Mouse (Mus musculus) liver (tissue): ENCODE results near the gene Rpl24.
"Not testable (repeated sequence)": the region's sequence is repeated elsewhere in the genome, so short reads cannot be mapped to it uniquely, and the experiment has no call there.

Source experiments
- DNase-seq: peaks from one replicate; pipeline ENCODE4 v3.0.0-alpha.2; 2020; ENCODE audit warnings: mixed read lengths

Rpl24 gene

GRCm38 (mm10) chr16:55966212-55966871 is at the start of gene Rpl24:
Gene Rpl24 (plus strand): TSS chr16:55966275.
- peak; percentile 92 for DNase-seq

DNA sequence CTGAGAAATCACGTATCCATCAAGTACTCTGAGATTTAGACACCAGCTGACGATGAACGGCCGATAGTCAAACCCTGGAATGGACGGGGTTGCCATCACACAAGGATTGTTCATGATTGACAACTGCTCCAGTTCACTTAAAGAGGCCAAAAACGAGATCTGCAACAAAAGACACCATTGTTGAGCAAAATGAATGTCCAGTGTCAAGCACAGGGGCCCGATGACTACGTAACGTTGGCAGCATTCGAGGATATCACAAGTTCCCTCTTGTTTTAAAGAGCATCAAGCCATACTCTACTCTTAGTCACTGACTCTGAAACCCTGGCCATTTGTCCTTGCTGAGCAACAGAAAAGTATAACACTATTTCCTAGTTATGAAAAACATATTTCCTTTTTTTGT is 44.0 kb upstream of the Rpl24 start:
- no peak for DNase-seq

- DNase-seq = peak; percentile 26
Observed at GRCm38 (mm10) chr16:55924010-55924409, 42.1 kb upstream of the Rpl24 start.

GRCm38 (mm10) chr16:55933681-55934343 is 32.3 kb upstream of the Rpl24 start:
- DNase-seq = peak; percentile 57

- peak; percentile 90 for DNase-seq
Observed at GRCm38 (mm10) chr16:55934453-55935037, 31.5 kb upstream of the Rpl24 start, which contains the start of gene Cep97. Gene Cep97 (minus strand): TSS chr16:55934855.

DNA sequence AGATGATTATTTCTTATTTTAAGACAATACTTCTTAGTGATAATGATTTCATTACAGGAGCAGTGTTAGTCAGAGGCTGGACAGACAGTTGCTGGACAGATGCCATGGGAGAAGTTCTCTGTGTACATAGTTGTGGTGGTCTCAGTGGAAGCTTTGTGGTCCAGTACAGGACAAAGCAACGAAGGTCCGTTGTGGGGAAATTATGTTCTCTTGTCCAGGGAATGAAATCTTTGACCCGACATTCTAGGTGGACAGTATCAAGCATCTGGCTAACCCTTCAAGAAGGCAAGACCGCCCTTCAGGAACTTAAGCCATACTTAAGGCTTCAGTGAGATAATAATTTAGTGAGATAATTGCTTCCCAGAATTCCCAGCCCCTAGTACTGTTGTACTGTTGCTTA is 27.3 kb upstream of the Rpl24 start:
- no peak for DNase-seq

DNA sequence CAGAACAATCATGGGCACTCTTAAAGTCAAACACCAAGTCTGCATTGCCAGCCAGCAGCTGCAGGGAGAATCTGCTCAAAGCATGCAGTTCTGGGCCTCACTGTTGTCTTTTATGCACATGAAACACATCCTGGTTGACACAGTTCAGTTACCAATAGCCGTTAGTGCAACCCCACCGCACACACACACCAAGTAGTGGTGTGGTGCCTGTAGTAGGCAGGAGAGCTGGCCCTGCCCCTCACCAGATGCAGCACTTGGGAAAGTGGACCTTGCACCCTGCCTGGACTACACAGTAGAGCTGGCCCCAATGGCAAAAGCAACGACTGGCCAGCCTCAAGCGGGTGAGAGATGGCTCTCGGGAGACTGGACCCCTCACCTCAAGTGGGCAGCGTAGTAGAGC is 26.4 kb upstream of the Rpl24 start:
- DNase-seq = no peak

GRCm38 (mm10) chr16:55940781-55941180 is 25.3 kb upstream of the Rpl24 start:
- DNase-seq = no peak

GRCm38 (mm10) chr16:55947266-55947665 is 18.8 kb upstream of the Rpl24 start:
- DNase-seq = no peak

GRCm38 (mm10) chr16:55947876-55948410 is 18.1 kb upstream of the Rpl24 start:
- not testable (repeated sequence) for DNase-seq

- peak; percentile 48 for DNase-seq
Observed at GRCm38 (mm10) chr16:55948963-55949362, 17.1 kb upstream of the Rpl24 start.

DNA sequence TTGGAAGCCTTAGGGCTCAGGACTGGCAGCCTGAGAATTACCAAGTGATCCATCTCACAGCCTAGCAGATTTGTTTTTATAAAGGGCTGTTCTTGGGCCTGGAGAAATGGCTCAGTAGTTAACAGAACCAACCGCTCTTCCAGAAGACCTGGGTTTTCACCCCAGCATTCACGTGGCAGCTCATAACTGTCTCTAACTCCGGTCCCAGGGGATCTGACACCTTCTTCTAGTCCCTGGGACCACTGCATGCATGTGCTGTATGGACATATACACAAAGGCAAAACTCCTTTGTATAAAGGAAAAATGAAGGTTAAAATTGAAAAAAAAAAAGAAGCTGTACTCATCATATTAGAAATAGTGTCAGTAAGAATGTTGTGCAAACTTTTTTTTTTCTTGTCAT is 15.6 kb upstream of the Rpl24 start:
- DNase-seq = no peak

- peak; percentile 81 for DNase-seq
Observed at GRCm38 (mm10) chr16:55950946-55951678, 15.0 kb upstream of the Rpl24 start.

DNA sequence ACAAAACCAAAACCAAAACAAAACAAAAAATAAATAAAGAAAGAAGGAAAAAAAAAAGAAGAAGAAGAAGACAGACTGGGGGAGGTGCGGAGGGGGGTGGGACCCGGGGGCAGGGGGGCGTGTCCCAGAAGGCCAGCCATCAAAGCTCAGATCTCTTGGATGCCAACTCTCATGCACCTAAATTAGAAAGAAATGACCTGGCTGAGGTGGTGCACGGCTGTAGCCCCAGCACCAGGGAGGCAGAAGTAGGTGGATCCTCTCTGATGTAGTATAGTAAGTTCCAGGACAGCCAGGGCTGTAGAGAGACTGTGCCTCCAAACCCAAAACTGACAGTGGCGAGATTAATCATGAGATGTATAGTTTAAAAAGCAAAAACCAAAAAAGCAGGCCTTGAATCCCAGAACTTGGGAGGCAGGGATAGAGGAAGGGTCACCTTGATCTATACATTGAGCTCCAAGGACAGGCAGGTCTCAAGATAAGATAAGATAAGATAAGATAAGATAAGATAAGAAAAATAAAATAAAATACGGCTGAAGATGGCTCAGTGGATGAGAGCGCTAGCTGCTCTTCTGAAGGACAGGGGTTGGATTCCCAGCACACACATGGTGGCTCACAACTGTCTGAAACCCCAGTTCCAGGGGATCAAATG is 14.3 kb upstream of the Rpl24 start:
- DNase-seq = no peak

DNA sequence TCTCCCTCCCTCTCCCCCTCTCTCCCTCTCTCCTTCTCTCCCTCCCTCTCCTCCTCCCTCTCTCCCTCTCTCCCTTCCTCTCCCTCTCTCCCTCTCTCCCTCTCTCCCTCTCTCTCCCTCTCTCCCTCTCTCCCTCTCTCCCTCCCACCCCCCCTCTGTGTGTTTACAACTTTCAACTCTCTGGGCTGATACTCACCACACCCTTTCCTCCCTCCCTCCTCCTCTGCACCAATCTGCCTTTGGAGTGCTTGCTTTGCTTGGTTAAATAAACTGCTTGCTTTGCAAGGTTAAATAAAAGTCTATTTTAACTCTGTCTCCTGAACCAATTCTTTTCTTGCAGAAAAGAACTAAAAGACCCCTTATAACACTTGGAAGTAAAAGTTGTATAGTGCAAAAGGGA is 13.3 kb upstream of the Rpl24 start:
- DNase-seq = no peak

DNA sequence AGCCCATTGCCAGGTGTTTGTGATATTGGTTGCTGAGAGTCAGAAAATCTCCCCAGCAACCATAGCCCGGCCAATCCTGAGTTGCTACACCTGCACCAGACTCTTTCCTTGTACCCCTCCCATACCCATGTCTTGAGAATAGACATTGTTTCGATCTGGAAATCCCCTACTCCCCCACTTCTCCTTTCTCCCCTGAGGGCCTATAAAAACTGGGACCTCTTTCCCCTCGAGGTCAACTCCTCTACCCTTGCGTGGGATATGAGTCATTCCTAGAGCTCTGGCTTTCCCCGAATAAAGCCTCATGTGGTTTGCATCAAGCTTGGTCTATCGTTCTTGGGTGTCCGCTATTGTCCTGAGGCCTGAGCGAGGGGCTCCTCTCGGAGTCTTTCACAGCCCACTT is 11.9 kb upstream of the Rpl24 start:
- DNase-seq = not testable (repeated sequence)

DNA sequence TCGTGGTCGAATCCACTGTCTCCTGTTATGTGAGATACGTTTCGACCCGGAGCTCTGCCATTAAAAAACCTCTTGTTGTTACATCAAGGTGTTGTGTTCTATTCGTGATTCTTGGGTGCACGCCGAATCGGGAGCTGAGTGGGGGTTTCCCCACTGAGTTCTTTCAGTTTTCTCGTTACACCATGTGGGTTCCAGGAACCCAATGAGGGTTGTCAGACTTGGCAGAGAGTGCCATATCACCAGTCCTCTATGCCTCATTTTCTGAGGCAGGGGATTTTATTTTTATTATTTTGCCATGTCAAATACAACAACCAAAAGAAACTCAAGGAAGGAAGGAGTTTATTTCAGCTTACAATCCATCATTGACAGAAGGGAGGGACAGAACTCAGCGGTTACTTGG is 3.0 kb upstream of the Rpl24 start:
- DNase-seq = not testable (repeated sequence)

DNA sequence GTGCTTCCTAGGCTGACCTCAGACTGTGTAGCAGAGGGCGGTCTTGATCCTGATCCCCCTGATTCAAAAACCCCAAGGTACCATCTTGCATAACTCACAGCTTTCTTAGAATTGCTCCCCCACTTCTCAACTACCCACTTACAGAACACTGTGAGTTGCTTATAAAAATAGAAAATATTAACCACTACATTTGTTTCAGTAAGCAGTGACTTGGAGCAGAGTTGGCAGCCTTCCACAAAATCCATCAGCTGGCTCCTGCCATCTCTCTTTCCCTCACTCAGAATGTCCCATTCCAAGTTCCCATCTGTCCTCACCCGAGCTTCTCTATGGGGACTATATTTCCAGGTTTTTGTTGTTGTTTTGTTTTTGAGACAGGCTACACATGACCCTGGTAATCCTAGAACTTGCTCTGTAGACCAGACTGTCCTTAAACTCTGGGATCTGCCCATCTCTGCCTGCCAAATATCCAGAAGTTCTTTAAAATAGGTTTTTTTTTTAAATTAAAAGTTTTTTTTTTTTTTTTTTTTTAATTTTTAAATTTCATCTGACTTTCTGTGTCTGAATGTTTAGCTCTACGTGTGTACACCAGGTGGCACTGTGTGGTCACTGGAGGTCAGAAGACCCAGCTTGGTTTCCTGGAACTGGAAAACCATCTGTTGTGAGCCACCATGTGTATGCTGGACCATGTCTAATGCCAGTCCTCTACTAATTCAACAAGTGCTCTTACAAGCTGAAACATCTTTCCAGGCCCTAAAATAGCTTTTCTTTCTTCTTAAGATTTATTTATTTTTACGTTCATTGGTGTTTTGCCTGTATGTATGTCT is 1.7 kb upstream of the Rpl24 start:
- DNase-seq = peak; percentile 48

GRCm38 (mm10) chr16:55967221-55967620 is 1.1 kb downstream of the Rpl24 start:
- no peak for DNase-seq

DNA sequence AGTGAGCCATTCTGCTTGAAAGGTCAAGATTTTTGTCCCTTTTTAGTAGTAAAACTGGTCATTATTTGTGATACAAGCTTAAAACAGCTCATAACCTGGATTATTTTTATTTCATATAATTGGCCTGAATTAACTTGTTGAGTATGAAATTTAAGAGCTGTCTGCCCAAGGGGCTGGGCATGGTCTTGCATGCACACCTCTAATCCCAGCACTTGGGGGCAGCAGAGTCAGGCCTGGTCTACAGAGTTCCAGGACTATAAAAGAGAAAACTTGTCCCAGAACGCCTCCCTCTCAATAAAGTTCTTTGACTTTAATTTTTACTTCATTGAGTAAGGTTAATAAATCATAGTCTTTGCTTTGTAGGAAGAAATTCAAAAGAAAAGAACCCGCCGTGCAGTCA is 3.1 kb downstream of the Rpl24 start:
- DNase-seq = peak; percentile 59

- no peak for DNase-seq
Observed at GRCm38 (mm10) chr16:55970416-55970815, 4.3 kb downstream of the Rpl24 start.
